ENCODE assay signal across 26 mouse cellular contexts in the genomic region with DNA sequence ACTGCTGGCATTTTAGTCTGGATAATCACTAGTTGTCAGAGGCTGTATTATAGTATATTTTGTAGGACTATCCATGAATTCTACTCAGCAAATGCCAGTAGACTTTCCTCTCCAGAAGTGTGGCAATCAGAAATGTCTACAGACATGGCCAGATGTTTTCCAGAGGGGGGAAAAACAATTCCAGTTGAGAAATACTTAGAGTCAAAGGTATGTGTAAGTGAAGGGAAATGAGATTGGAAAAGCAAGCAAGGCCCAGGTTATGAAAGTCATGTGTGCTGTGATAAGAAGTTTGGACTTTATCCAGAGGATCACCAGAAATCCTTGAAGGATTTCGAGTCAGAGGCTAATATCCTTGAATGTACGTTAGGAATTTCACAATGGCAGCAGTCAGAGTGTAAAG. TPM values are rescaled to one million over a fixed set of nuclear protein-coding genes. Genes with fewer than 3 reads are reported as not detected.
DNase-seq lines count a peak whose midpoint lies in the region; ATAC-seq and TF ChIP-seq lines count a peak whose summit lies in the region.
"Had no signal": no experiment of that assay in that cellular context is flagged by ENCODE, and none has a peak within 500 bp of the region (broad histone marks: within the 10 kb centered on the region; RNA-seq: fewer than 3 reads in every experiment).

No protein-coding gene starts in this region.

- 34% methylated on average over 2 of the region's 2 CpGs for WGBS in liver, embryonic 15.5 days (ENCODE audit: insufficient replicate concordance)
- WGBS in liver, embryonic 12.5 days (ENCODE audit: insufficient replicate concordance): 40% methylated on average over 2 of the region's 2 CpGs
- 18% methylated on average over 2 of the region's 2 CpGs for WGBS in lung, embryonic 16.5 days
- 22% methylated on average over 2 of the region's 2 CpGs for WGBS in intestine, postnatal 0 days
- 37% methylated on average over 2 of the region's 2 CpGs for WGBS in limb, embryonic 14.5 days

- no peak for DNase-seq in lung, postnatal 25 days (ENCODE audit: low spot score)
- DNase-seq in limb, embryonic 14.5 days (ENCODE audit: low spot score): no peak
- DNase-seq in left cerebral cortex, postnatal 4 days: no peak
- no peak for DNase-seq in gastrocnemius, adult 18-20 months (ENCODE audit: low spot score)
- DNase-seq: adrenal gland, postnatal 25 days; cerebellum, adult 11-12 months; cerebellum, adult 9-11 months; embryo, embryonic 11 days; gastrocnemius, postnatal 36 days; kidney, adult 9 months; kidney, postnatal 10 days; layer of hippocampus, postnatal 36 days; lung, postnatal 4 days; thymus, postnatal 4 days had no signal

- no peak overlapping the region for H3K4me2 ChIP-seq in liver, embryonic 15.5 days
- no peak overlapping the region for H3K4me2 ChIP-seq in liver, embryonic 12.5 days
- H3K4me2 ChIP-seq in lung, embryonic 16.5 days (ENCODE audit: low read depth, low read length): no peak overlapping the region
- no peak overlapping the region for H3K4me2 ChIP-seq in intestine, postnatal 0 days (replicated peaks; ENCODE audit: low read depth)
- H3K4me2 ChIP-seq in limb, embryonic 14.5 days (replicated peaks; ENCODE audit: low read depth, low read length, severe bottlenecking): no peak overlapping the region
- H3K4me2 ChIP-seq: embryonic facial prominence, embryonic 15.5 days; forebrain, embryonic 13.5 days; heart, embryonic 15.5 days; midbrain, embryonic 12.5 days; neural tube, embryonic 13.5 days had no signal

- no peaks in the 10 kb centered on the region for H3K4me1 ChIP-seq in liver, embryonic 15.5 days (replicated peaks)
- no peaks in the 10 kb centered on the region for H3K4me1 ChIP-seq in liver, embryonic 12.5 days
- H3K4me1 ChIP-seq in lung, embryonic 16.5 days (replicated peaks; ENCODE audit: control insufficient read depth, insufficient read depth, low read length): no peaks in the 10 kb centered on the region
- no peaks in the 10 kb centered on the region for H3K4me1 ChIP-seq in intestine, postnatal 0 days (replicated peaks; ENCODE audit: control insufficient read depth, insufficient read depth, low read length)
- H3K4me1 ChIP-seq in limb, embryonic 14.5 days (ENCODE audit: control insufficient read depth, insufficient read depth, low read length): peaks cover 16% of the 10 kb centered on the region
- H3K4me1 ChIP-seq: embryonic facial prominence, embryonic 15.5 days; forebrain, embryonic 13.5 days; heart, embryonic 15.5 days; megakaryocyte, embryonic 14.5 days; midbrain, embryonic 12.5 days had no signal

- no peaks in the 10 kb centered on the region for H3K27me3 ChIP-seq in liver, embryonic 15.5 days
- H3K27me3 ChIP-seq in liver, embryonic 12.5 days (replicated peaks): no peaks in the 10 kb centered on the region
- H3K27me3 ChIP-seq in lung, embryonic 16.5 days (ENCODE audit: control insufficient read depth, insufficient read depth, low read depth, low read length): no peaks in the 10 kb centered on the region
- no peaks in the 10 kb centered on the region for H3K27me3 ChIP-seq in intestine, postnatal 0 days (replicated peaks; ENCODE audit: control insufficient read depth, insufficient read depth, low read length)
- H3K27me3 ChIP-seq in limb, embryonic 14.5 days (ENCODE audit: control insufficient read depth, insufficient read depth, low read length): no peaks in the 10 kb centered on the region
- H3K27me3 ChIP-seq: embryonic facial prominence, embryonic 15.5 days; forebrain, embryonic 13.5 days; heart, embryonic 15.5 days; midbrain, embryonic 12.5 days; neural tube, embryonic 13.5 days had no signal

- no peak for TF ChIP-seq CTCF in intestine, postnatal 0 days (IDR thresholded peaks at IDR 0.05; ENCODE audit: low read depth)

- H3K9ac ChIP-seq in liver, embryonic 15.5 days: no peak overlapping the region
- H3K9ac ChIP-seq in liver, embryonic 12.5 days: no peak overlapping the region
- no peak overlapping the region for H3K9ac ChIP-seq in lung, embryonic 16.5 days (ENCODE audit: low read length)
- no peak overlapping the region for H3K9ac ChIP-seq in intestine, postnatal 0 days (ENCODE audit: low read depth, low read length)
- no peak overlapping the region for H3K9ac ChIP-seq in limb, embryonic 14.5 days (ENCODE audit: low read depth, low read length, severe bottlenecking)
- H3K9ac ChIP-seq: embryonic facial prominence, embryonic 15.5 days; forebrain, embryonic 13.5 days; heart, embryonic 15.5 days; midbrain, embryonic 12.5 days; neural tube, embryonic 13.5 days had no signal

- TF ChIP-seq POLR2A in limb, embryonic 14.5 days (IDR thresholded peaks at IDR 0.05; ENCODE audit: borderline replicate concordance, extremely low read depth, insufficient read depth, insufficient read length): no peak

- H3K27ac ChIP-seq in liver, embryonic 15.5 days (replicated peaks): peak overlapping the region; percentile 29; the same call in 1 of the 2 replicates
- H3K27ac ChIP-seq in liver, embryonic 12.5 days: no peak overlapping the region
- H3K27ac ChIP-seq in lung, embryonic 16.5 days (ENCODE audit: low read length): peak overlapping the region; percentile 74
- 0 out of 2 replicates have a peak overlapping the region, but pooled peaks have one; percentile 62 for H3K27ac ChIP-seq in intestine, postnatal 0 days (ENCODE audit: low read depth, low read length)
- H3K27ac ChIP-seq in limb, embryonic 14.5 days (replicated peaks; ENCODE audit: low read depth, low read length): peak overlapping the region; percentile 19; the same call in 1 of the 2 replicates
- H3K27ac ChIP-seq: embryonic facial prominence, embryonic 15.5 days; forebrain, embryonic 13.5 days; heart, embryonic 15.5 days; midbrain, embryonic 12.5 days; neural tube, embryonic 13.5 days had no signal

- H3K9me3 ChIP-seq in liver, embryonic 15.5 days (replicated peaks): no peaks in the 10 kb centered on the region
- H3K9me3 ChIP-seq in liver, embryonic 12.5 days (replicated peaks): no peaks in the 10 kb centered on the region
- H3K9me3 ChIP-seq in lung, embryonic 16.5 days (ENCODE audit: control insufficient read depth, low read length): no peaks in the 10 kb centered on the region
- H3K9me3 ChIP-seq in intestine, postnatal 0 days (ENCODE audit: control insufficient read depth): no peaks in the 10 kb centered on the region
- no peaks in the 10 kb centered on the region for H3K9me3 ChIP-seq in limb, embryonic 14.5 days (ENCODE audit: control insufficient read depth, low read length)
- H3K9me3 ChIP-seq: embryonic facial prominence, embryonic 15.5 days; forebrain, embryonic 13.5 days; heart, embryonic 15.5 days; midbrain, embryonic 12.5 days; neural tube, embryonic 13.5 days had no signal

- intact Hi-C loops in left cerebral cortex, postnatal 4 days (cut with DNase I): no loop called here

- H3K36me3 ChIP-seq in liver, embryonic 15.5 days (replicated peaks): no peaks in the 10 kb centered on the region
- H3K36me3 ChIP-seq in liver, embryonic 12.5 days: no peaks in the 10 kb centered on the region
- H3K36me3 ChIP-seq in lung, embryonic 16.5 days (ENCODE audit: control insufficient read depth, insufficient read depth, low read length): no peaks in the 10 kb centered on the region
- H3K36me3 ChIP-seq in intestine, postnatal 0 days (ENCODE audit: control insufficient read depth, insufficient read depth): no peaks in the 10 kb centered on the region
- H3K36me3 ChIP-seq in limb, embryonic 14.5 days (ENCODE audit: control insufficient read depth, insufficient read depth, low read length): no peaks in the 10 kb centered on the region
- H3K36me3 ChIP-seq: embryonic facial prominence, embryonic 15.5 days; heart, embryonic 15.5 days; midbrain, embryonic 12.5 days; neural tube, embryonic 13.5 days had no signal

- ATAC-seq in liver, embryonic 15.5 days (ENCODE audit: insufficient read depth): no peak
- no peak for ATAC-seq in liver, embryonic 12.5 days
- peak; percentile 52; the same call in 1 of the 2 replicates for ATAC-seq in lung, embryonic 16.5 days (ENCODE audit: low read depth)
- ATAC-seq in intestine, postnatal 0 days: peak; percentile 75
- no peak for ATAC-seq in limb, embryonic 14.5 days (ENCODE audit: low FRiP score, low read depth)
- ATAC-seq: CD4-positive, CD25-positive, alpha-beta regulatory T cell, adult 4 months; forebrain, embryonic 13.5 days; hindbrain, embryonic 16.5 days had no signal

- H3K4me3 ChIP-seq in liver, embryonic 15.5 days (replicated peaks): no peak overlapping the region
- no peak overlapping the region for H3K4me3 ChIP-seq in liver, embryonic 12.5 days
- no peak overlapping the region for H3K4me3 ChIP-seq in lung, embryonic 16.5 days (ENCODE audit: low read length)
- H3K4me3 ChIP-seq in intestine, postnatal 0 days (ENCODE audit: low read depth, low read length): no peak overlapping the region
- no peak overlapping the region for H3K4me3 ChIP-seq in limb, embryonic 14.5 days (replicated peaks; ENCODE audit: low read length)
- H3K4me3 ChIP-seq: embryonic facial prominence, embryonic 15.5 days; forebrain, embryonic 13.5 days; heart, embryonic 15.5 days; megakaryocyte, embryonic 14.5 days; midbrain, embryonic 12.5 days; neural tube, embryonic 13.5 days had no signal

RNA-seq across cellular contexts. Expression of a gene that starts 29.6 kb away (rescaled TPM):
- 268 and 289 TPM in 2 replicates for polyA plus RNA-seq in liver, embryonic 15.5 days (2015; fragmentation: Nextera tagmentation; extraction: Ambion mirVana)
- 277 and 278 TPM in 2 replicates for polyA plus RNA-seq in liver, embryonic 12.5 days (2016; fragmentation: Nextera tagmentation; extraction: Ambion mirVana)
- polyA plus RNA-seq in lung, embryonic 16.5 days (2015; fragmentation: Nextera tagmentation; extraction: Ambion mirVana): 452 and 477 TPM in 2 replicates
- 240 and 257 TPM in 2 replicates for polyA plus RNA-seq in intestine, postnatal 0 days (2015; fragmentation: Nextera tagmentation; extraction: Ambion mirVana)
- 730 and 849 TPM in 2 replicates for polyA plus RNA-seq in limb, embryonic 14.5 days (2012; rRNA removed)
- 985 and 1,114 TPM in 2 replicates for polyA plus RNA-seq in limb, embryonic 14.5 days (2014; fragmentation: Nextera tagmentation; extraction: Ambion mirVana)
- total RNA-seq in left cerebral cortex, postnatal 4 days (2021): 10 to 100 TPM; 22.4 to 23.5 TPM
- total RNA-seq in gastrocnemius, adult 18-20 months (2021): 1 to 10 TPM; 5.1 to 8.2 TPM
- polyA plus RNA-seq: CD4-positive, CD25-positive, alpha-beta regulatory T cell, adult 4 months had no signal

Comparison
In these comparisons a context has a peak if more than half of its experiments do, and no peak if none do; other contexts are left out.
1. ATAC-seq: peak in lung, embryonic 16.5 days (single experiment) and intestine, postnatal 0 days (single experiment); none in liver, embryonic 15.5 days (single experiment), liver, embryonic 12.5 days (single experiment) and limb, embryonic 14.5 days (single experiment).